Mouse (Mus musculus) lung, adult 2 months (tissue): ENCODE results near the gene Lhpp. TPM values are rescaled to one million over a fixed set of nuclear protein-coding genes. Genes with fewer than 3 reads are reported as not detected.
A peak's percentile ranks its signal among the peaks of the same experiment; 100 is the strongest.

ENCODE experiments used
- DNase-seq: peaks from one replicate; pipeline ENCODE4 v3.0.0; 2022
- H3K4me1 ChIP-seq: fragments of 200-500 bp; 2 replicates; pipeline ENCODE4 v1.6.1; 2011; ENCODE audit warnings: low read length; ENCODE audit not compliant: control insufficient read depth, insufficient read depth
- H3K4me3 ChIP-seq: fragments of 200-500 bp; replicated peaks from 2 replicates; pipeline ENCODE3; 2011; ENCODE audit warnings: low read depth, mild to moderate bottlenecking, control low read depth, low read length; ENCODE audit errors: extremely low read depth
- CTCF ChIP-seq: fragments of 200-500 bp; IDR thresholded peaks from 2 replicates; pipeline ENCODE4 v1.5.1; 2011; ENCODE audit warnings: mild to moderate bottlenecking, low read length, control low read depth; ENCODE audit not compliant: insufficient read depth
- POLR2A ChIP-seq: fragments of 200-500 bp; IDR thresholded peaks from 2 replicates; pipeline ENCODE4 v1.6.1; 2011; ENCODE audit warnings: low read depth, mild to moderate bottlenecking, control low read depth, low read length, borderline replicate concordance; ENCODE audit errors: extremely low read depth
- WGBS: fragments of 180-500 bp; shearing (Covaris S2); methylation state at CpG from one replicate; pipeline ENCODE4 v1.1.7; 2018; 5-methylcytosine and 5-hydroxymethylcytosine counted together
- polyA plus RNA-seq: library from polyadenylated mRNA; depleted of rRNA; stranded (reverse); fragments of >200 nt; gene quantifications from 2 replicates; pipeline ENCODE4 v1.2.3, GENCODE M21; 2012

The Lhpp gene
- polyA plus RNA-seq, 1 experiment: 17.1 TPM

GRCm38 (mm10) chr7:132702492-132703070, 92.1 kb downstream of the Lhpp start:
- no peak for DNase-seq
- no peak overlapping the region for H3K4me3 ChIP-seq
- WGBS: 67% methylated on average over 5 of the region's 5 CpGs
- peaks cover 8% of the 10 kb centered on the region for H3K4me1 ChIP-seq
- TF ChIP-seq POLR2A (no peak), CTCF (no peak)

GRCm38 (mm10) chr7:132703515-132704309, 93.3 kb downstream of the Lhpp start:
- TF ChIP-seq CTCF (no peak), POLR2A (no peak)
- Histone ChIP-seq H3K4me3 (no peak overlapping the region), H3K4me1 (peaks cover 8% of the 10 kb centered on the region)
- no peak for DNase-seq
- 80% methylated on average over 9 of the region's 9 CpGs for WGBS

GRCm38 (mm10) chr7:132704310-132704875, 94.0 kb downstream of the Lhpp start:
- no peak for TF ChIP-seq CTCF
- TF ChIP-seq POLR2A: no peak
- no peak for DNase-seq
- Histone ChIP-seq H3K4me3 (no peak overlapping the region), H3K4me1 (peaks cover 8% of the 10 kb centered on the region)
- 75% methylated on average over 8 of the region's 8 CpGs for WGBS

GRCm38 (mm10) chr7:132705130-132705529, 94.7 kb downstream of the Lhpp start:
- 86% methylated on average over 7 of the region's 7 CpGs for WGBS
- no peak for DNase-seq
- Histone ChIP-seq H3K4me1 (peaks cover 8% of the 10 kb centered on the region), H3K4me3 (no peak overlapping the region)
- TF ChIP-seq CTCF (peak; percentile 34), POLR2A (no peak)

- H3K4me1 ChIP-seq: peaks cover 36% of the 10 kb centered on the region
- TF ChIP-seq POLR2A (no peak), CTCF (no peak)
- 31% methylated on average over 9 of the region's 9 CpGs for WGBS
- DNase-seq: no peak
- H3K4me3 ChIP-seq: no peak overlapping the region
Observed at GRCm38 (mm10) chr7:132711579-132711978, 101.1 kb downstream of the Lhpp start.

GRCm38 (mm10) chr7:132712044-132712708, 101.7 kb downstream of the Lhpp start:
- peak; percentile 65 for DNase-seq
- WGBS: 20% methylated on average over 16 of the region's 16 CpGs
- H3K4me1 ChIP-seq: peaks cover 36% of the 10 kb centered on the region
- no peak overlapping the region for H3K4me3 ChIP-seq
- no peak for TF ChIP-seq CTCF
- TF ChIP-seq POLR2A: peak; percentile 25; the same call in 1 of the 2 replicates

GRCm38 (mm10) chr7:132712956-132713355, 102.5 kb downstream of the Lhpp start:
- WGBS: 57% methylated on average over 7 of the region's 7 CpGs
- no peak overlapping the region for H3K4me3 ChIP-seq
- no peak for TF ChIP-seq CTCF
- TF ChIP-seq POLR2A: no peak
- peaks cover 36% of the 10 kb centered on the region for H3K4me1 ChIP-seq
- DNase-seq: no peak

GRCm38 (mm10) chr7:132713483-132714126, 103.2 kb downstream of the Lhpp start:
- DNase-seq: peak; percentile 58
- peak; percentile 43; the same call in 1 of the 2 replicates for TF ChIP-seq POLR2A
- TF ChIP-seq CTCF: no peak
- WGBS: 28% methylated on average over 8 of the region's 8 CpGs
- Histone ChIP-seq H3K4me3 (no peak overlapping the region), H3K4me1 (peaks cover 36% of the 10 kb centered on the region)
